13 mouse cellular contexts compared by ENCODE assay signal in the genomic region with DNA sequence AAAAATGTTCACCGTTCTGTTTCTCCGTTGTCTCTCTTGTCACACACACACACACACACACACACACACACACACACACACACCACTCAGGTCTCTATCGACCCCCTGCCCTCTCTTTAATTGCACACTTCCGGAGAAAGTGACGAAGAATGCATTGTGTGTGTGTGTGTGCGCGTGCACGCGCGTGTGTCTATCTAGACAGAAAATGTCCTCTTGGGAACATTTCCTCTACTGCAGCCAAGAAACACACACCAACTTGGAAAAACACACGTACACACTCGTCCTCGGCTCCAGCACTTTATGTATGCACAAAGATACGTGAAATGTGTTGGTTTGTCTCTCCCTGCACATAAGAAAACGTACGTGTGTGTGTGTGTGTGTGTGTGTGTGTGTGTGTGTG.
DNase-seq lines count a peak whose midpoint lies in the region; ATAC-seq and TF ChIP-seq lines count a peak whose summit lies in the region.
"Had no signal": no experiment of that assay in that cellular context is flagged by ENCODE, and none has a peak within 500 bp of the region (broad histone marks: within the 10 kb centered on the region; RNA-seq: fewer than 3 reads in every experiment).

No protein-coding gene starts in this region.

- H3K27me3 ChIP-seq in forebrain, embryonic 12.5 days = no peaks in the 10 kb centered on the region
- H3K27me3 ChIP-seq in forebrain, embryonic 15.5 days = no peaks in the 10 kb centered on the region
- no peaks in the 10 kb centered on the region for H3K27me3 ChIP-seq in kidney, postnatal 0 days (ENCODE audit: insufficient read depth, low read length)
- no peaks in the 10 kb centered on the region for H3K27me3 ChIP-seq in embryonic facial prominence, embryonic 11.5 days (ENCODE audit: control insufficient read depth, insufficient read depth, low read length)
- H3K27me3 ChIP-seq in limb, embryonic 10.5 days (ENCODE audit: low read depth, poor library complexity, severe bottlenecking) = no peaks in the 10 kb centered on the region
- H3K27me3 ChIP-seq: liver, embryonic 15.5 days had no signal

- peaks cover 19% of the 10 kb centered on the region for H3K4me1 ChIP-seq in forebrain, embryonic 12.5 days
- H3K4me1 ChIP-seq in forebrain, embryonic 15.5 days = peaks cover 9% of the 10 kb centered on the region; the same call in 1 of the 2 replicates
- H3K4me1 ChIP-seq in kidney, postnatal 0 days (replicated peaks; ENCODE audit: insufficient read depth, low read length) = no peaks in the 10 kb centered on the region
- peaks cover 7% of the 10 kb centered on the region; the same call in 1 of the 2 replicates for H3K4me1 ChIP-seq in embryonic facial prominence, embryonic 11.5 days (ENCODE audit: control insufficient read depth, insufficient read depth, low read length)
- H3K4me1 ChIP-seq in limb, embryonic 10.5 days = peaks cover 56% of the 10 kb centered on the region
- H3K4me1 ChIP-seq: liver, embryonic 15.5 days had no signal

- DNase-seq in kidney, postnatal 0 days (ENCODE audit: low spot score) = peak; percentile 43
- no peak for DNase-seq in kidney, adult 8-10 months
- peak; percentile 30 for DNase-seq in embryonic facial prominence, embryonic 11.5 days (ENCODE audit: low spot score)
- DNase-seq in limb, embryonic 10.5 days (ENCODE audit: low spot score) = no peak
- DNase-seq in adrenal gland, postnatal 4 days (ENCODE audit: low spot score in 2 of 2) = no peak
- DNase-seq: adrenal gland, postnatal 25 days; cerebellum, postnatal 25 days; kidney, adult 18-20 months had no signal

- no peak overlapping the region for H3K9ac ChIP-seq in forebrain, embryonic 12.5 days
- no peak overlapping the region for H3K9ac ChIP-seq in forebrain, embryonic 15.5 days (replicated peaks)
- no peak overlapping the region for H3K9ac ChIP-seq in kidney, postnatal 0 days (ENCODE audit: low read depth, low read length)
- H3K9ac ChIP-seq in embryonic facial prominence, embryonic 11.5 days (replicated peaks; ENCODE audit: low read length) = no peak overlapping the region
- H3K9ac ChIP-seq: liver, embryonic 15.5 days had no signal

- no peak for TF ChIP-seq CTCF in kidney, postnatal 0 days (IDR thresholded peaks at IDR 0.05; ENCODE audit: low read depth)

- H3K4me2 ChIP-seq in forebrain, embryonic 12.5 days = no peak overlapping the region
- no peak overlapping the region for H3K4me2 ChIP-seq in forebrain, embryonic 15.5 days (replicated peaks)
- 0 out of 2 replicates have a peak overlapping the region, but pooled peaks have one; percentile 4 for H3K4me2 ChIP-seq in kidney, postnatal 0 days (ENCODE audit: low read length)
- no peak overlapping the region for H3K4me2 ChIP-seq in embryonic facial prominence, embryonic 11.5 days (ENCODE audit: low read depth, low read length)
- H3K4me2 ChIP-seq: liver, embryonic 15.5 days had no signal

- no peaks in the 10 kb centered on the region for H3K36me3 ChIP-seq in forebrain, embryonic 12.5 days (replicated peaks)
- H3K36me3 ChIP-seq in forebrain, embryonic 15.5 days = no peaks in the 10 kb centered on the region
- no peaks in the 10 kb centered on the region for H3K36me3 ChIP-seq in kidney, postnatal 0 days (ENCODE audit: insufficient read depth, low read length)
- no peaks in the 10 kb centered on the region for H3K36me3 ChIP-seq in embryonic facial prominence, embryonic 11.5 days (replicated peaks; ENCODE audit: control insufficient read depth, insufficient read depth, low read depth, low read length)
- H3K36me3 ChIP-seq in limb, embryonic 10.5 days = no peaks in the 10 kb centered on the region
- H3K36me3 ChIP-seq: liver, embryonic 15.5 days had no signal

- 0 out of 2 replicates have a peak overlapping the region, but pooled peaks have one; percentile 46 for H3K27ac ChIP-seq in forebrain, embryonic 12.5 days
- no peak overlapping the region for H3K27ac ChIP-seq in forebrain, embryonic 15.5 days (replicated peaks)
- H3K27ac ChIP-seq in kidney, postnatal 0 days = no peak overlapping the region
- no peak overlapping the region for H3K27ac ChIP-seq in embryonic facial prominence, embryonic 11.5 days (replicated peaks; ENCODE audit: low read depth, low read length)
- peak overlapping the region; percentile 90 for H3K27ac ChIP-seq in limb, embryonic 10.5 days
- H3K27ac ChIP-seq: liver, embryonic 15.5 days had no signal

- no peak overlapping the region for H3K4me3 ChIP-seq in forebrain, embryonic 12.5 days (replicated peaks)
- no peak overlapping the region for H3K4me3 ChIP-seq in forebrain, embryonic 15.5 days
- H3K4me3 ChIP-seq in kidney, postnatal 0 days (replicated peaks; ENCODE audit: low read depth, low read length) = no peak overlapping the region
- no peak overlapping the region for H3K4me3 ChIP-seq in embryonic facial prominence, embryonic 11.5 days (ENCODE audit: low read depth, low read length)
- H3K4me3 ChIP-seq in limb, embryonic 10.5 days = no peak overlapping the region
- H3K4me3 ChIP-seq: liver, embryonic 15.5 days; megakaryocyte, embryonic 14.5 days had no signal

- no peaks in the 10 kb centered on the region for H3K9me3 ChIP-seq in forebrain, embryonic 12.5 days
- H3K9me3 ChIP-seq in forebrain, embryonic 15.5 days = no peaks in the 10 kb centered on the region
- no peaks in the 10 kb centered on the region for H3K9me3 ChIP-seq in kidney, postnatal 0 days (replicated peaks; ENCODE audit: low read length)
- H3K9me3 ChIP-seq in embryonic facial prominence, embryonic 11.5 days (replicated peaks; ENCODE audit: control insufficient read depth, low read length) = no peaks in the 10 kb centered on the region
- no peaks in the 10 kb centered on the region for H3K9me3 ChIP-seq in limb, embryonic 10.5 days (replicated peaks)
- H3K9me3 ChIP-seq: liver, embryonic 15.5 days; megakaryocyte, embryonic 14.5 days had no signal

- ATAC-seq in forebrain, embryonic 12.5 days (ENCODE audit: low FRiP score) = no peak
- ATAC-seq in forebrain, embryonic 15.5 days (replicated peaks) = no peak
- no peak for ATAC-seq in kidney, postnatal 0 days (replicated peaks; ENCODE audit: low FRiP score, low read depth)
- ATAC-seq in embryonic facial prominence, embryonic 11.5 days (replicated peaks; ENCODE audit: insufficient number of reproducible peaks, low FRiP score, low TSS enrichment, low read depth) = no peak
- no peak for ATAC-seq in frontal cortex, adult (ENCODE audit: low TSS enrichment)

- 73% methylated on average over 16 of the region's 16 CpGs for WGBS in forebrain, embryonic 12.5 days
- WGBS in forebrain, embryonic 15.5 days = 64% methylated on average over 16 of the region's 16 CpGs
- WGBS in kidney, postnatal 0 days = 27% methylated on average over 16 of the region's 16 CpGs
- WGBS in embryonic facial prominence, embryonic 11.5 days = 51% methylated on average over 16 of the region's 16 CpGs
- 62% methylated on average over 16 of the region's 16 CpGs for WGBS in limb, embryonic 10.5 days

Comparison
In these comparisons a context has a peak if more than half of its experiments do, and no peak if none do; other contexts are left out.
1. H3K27ac ChIP-seq: peak in forebrain, embryonic 12.5 days (single experiment) and limb, embryonic 10.5 days (single experiment); none in forebrain, embryonic 15.5 days (single experiment), kidney, postnatal 0 days (single experiment) and embryonic facial prominence, embryonic 11.5 days (single experiment).
2. DNase-seq: peak in kidney, postnatal 0 days (single experiment) and embryonic facial prominence, embryonic 11.5 days (single experiment); none in kidney, adult 8-10 months (0 of 2), limb, embryonic 10.5 days (single experiment) and adrenal gland, postnatal 4 days (0 of 2).